Mouse (Mus musculus) liver, adult 2 months (tissue): Measurements from ENCODE around the gene Alkal2.

Experiments
- CTCF ChIP-seq: fragments of 200-500 bp; IDR thresholded peaks from 2 replicates; pipeline ENCODE4 v1.5.1; 2011; ENCODE audit warnings: low read depth, low read length, control low read depth
- POLR2A ChIP-seq: fragments of 200-500 bp; IDR thresholded peaks from 2 replicates; pipeline ENCODE4 v1.6.1; 2011; ENCODE audit warnings: low read length, control low read depth; ENCODE audit not compliant: insufficient read depth; ENCODE audit errors: extremely low read depth

DNA sequence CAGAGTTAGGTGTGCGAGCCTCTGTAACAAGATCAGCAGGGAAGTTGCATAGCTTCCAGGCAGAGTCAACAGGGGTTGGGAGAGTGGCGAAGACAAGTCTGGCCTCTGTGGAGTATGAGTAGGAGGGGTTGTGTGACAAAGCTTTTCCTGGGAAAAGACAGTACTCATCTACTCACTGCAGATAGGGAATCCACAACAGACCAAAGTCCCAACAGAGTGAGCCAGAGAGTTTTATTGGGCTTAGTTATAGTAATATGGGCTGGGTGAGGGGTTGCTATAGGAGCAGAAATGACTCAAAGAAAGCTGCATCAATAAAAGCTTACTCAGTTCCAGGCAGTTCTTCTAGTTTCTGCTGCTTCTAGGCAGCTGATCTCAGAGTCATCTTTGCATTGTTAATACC is 49.2 kb downstream of the Alkal2 start:
- TF ChIP-seq CTCF (no peak), POLR2A (no peak)
